Mouse (Mus musculus): Measurements from ENCODE around the gene Gamt.
"Not testable (repeated sequence)": the region's sequence is repeated elsewhere in the genome, so short reads cannot be mapped to it uniquely, and the experiment has no call there.

Gamt gene

GRCm38 (mm10) chr10:80227877-80228775 is 32.7 kb downstream of the Gamt start:
- DNase-seq (ENCODE audit: low spot score) = peak; percentile 26

GRCm38 (mm10) chr10:80227166-80227539 is 33.7 kb downstream of the Gamt start:
- no peak for DNase-seq (ENCODE audit: low spot score)

GRCm38 (mm10) chr10:80226416-80227165 is 34.2 kb downstream of the Gamt start, which contains the start of gene Mum1:
TSS of gene Mum1 (plus strand) at chr10:80226434.
- peak; percentile 100 for DNase-seq (ENCODE audit: low spot score)

GRCm38 (mm10) chr10:80226071-80226415 is 34.8 kb downstream of the Gamt start:
- DNase-seq (ENCODE audit: low spot score) = no peak

GRCm38 (mm10) chr10:80223137-80223536 is 37.7 kb downstream of the Gamt start:
- peak; percentile 32 for DNase-seq (ENCODE audit: low spot score)

GRCm38 (mm10) chr10:80220676-80221075 is 40.1 kb downstream of the Gamt start:
- DNase-seq (ENCODE audit: low spot score) = no peak

- no peak for DNase-seq (ENCODE audit: low spot score)
Measured at GRCm38 (mm10) chr10:80215048-80215772, 45.6 kb downstream of the Gamt start.

- not testable (repeated sequence) for DNase-seq (ENCODE audit: low spot score)
Measured at GRCm38 (mm10) chr10:80211547-80212103, 49.2 kb downstream of the Gamt start.

GRCm38 (mm10) chr10:80208841-80209371 is 51.9 kb downstream of the Gamt start:
- DNase-seq (ENCODE audit: low spot score) = no peak

GRCm38 (mm10) chr10:80208248-80208647 is 52.6 kb downstream of the Gamt start:
- no peak for DNase-seq (ENCODE audit: low spot score)

All from lung, postnatal 25 days (tissue).